Mouse (Mus musculus) lung, postnatal 10 days (tissue): ENCODE measurements around the gene Azin2.

Experiments used
- DNase-seq: peaks from one replicate; pipeline ENCODE4 v3.0.0; 2021

Gene Azin2

DNA sequence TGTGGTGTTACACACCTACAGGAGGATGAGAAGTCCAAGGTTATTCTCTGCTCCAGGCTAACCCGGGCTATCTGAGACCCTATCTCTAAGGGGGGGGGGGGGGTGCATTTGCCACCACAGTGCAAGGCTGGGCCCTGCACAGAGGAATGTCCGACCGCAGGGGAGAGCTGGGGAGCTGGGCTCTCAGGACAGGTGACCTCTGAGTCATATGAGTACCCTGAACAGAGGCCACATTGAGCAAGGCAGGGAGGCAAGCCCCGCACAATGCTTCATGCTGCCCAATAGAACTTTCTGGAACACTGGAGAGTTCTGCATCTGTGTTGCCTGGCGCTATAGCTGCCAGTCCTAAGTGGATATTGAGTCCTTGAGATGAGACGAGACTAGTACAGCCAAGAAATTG lies 70.1 kb downstream of the Azin2 start:
- no peak for DNase-seq

DNA sequence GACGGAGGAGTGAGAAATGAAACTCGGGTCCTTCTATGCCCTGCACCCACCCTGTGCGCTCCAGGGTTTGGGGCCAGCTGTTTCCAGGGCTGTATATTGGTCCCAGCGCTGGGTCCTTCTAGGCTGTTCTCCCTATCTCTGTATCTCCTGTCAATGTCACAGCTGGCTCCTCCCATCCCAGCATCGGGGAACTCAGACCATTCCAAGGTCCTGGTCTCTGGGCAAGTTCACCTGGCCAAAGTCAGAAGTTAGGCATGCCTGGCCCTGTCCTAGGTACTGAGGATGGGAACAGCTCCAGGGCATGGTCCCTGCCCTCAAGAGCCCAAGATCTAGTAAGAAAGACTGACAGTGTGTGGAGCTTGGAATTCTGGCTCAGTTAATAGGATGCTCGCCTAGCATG lies 70.5 kb downstream of the Azin2 start:
- DNase-seq, result no peak

DNA sequence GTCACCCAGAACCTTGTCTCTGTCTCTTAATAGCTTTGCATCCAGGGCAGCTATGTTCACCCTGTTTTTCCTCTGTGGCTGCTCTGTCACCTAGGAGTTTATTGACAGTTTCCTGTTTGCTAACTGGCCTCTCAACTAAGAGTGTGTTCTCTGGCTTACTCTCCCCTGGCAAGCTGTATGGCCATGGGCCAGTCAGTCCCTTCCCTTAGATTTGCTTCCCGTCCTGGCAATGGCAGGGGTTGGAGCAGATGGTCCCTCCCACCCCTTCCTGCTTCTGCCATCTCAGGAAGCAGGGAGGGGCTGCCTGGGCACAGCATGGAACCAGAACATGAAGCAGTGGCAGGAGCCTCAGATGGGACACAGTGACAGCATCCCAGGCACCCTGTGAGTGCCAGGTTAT lies 71.1 kb downstream of the Azin2 start:
- peak; percentile 94 for DNase-seq

DNA sequence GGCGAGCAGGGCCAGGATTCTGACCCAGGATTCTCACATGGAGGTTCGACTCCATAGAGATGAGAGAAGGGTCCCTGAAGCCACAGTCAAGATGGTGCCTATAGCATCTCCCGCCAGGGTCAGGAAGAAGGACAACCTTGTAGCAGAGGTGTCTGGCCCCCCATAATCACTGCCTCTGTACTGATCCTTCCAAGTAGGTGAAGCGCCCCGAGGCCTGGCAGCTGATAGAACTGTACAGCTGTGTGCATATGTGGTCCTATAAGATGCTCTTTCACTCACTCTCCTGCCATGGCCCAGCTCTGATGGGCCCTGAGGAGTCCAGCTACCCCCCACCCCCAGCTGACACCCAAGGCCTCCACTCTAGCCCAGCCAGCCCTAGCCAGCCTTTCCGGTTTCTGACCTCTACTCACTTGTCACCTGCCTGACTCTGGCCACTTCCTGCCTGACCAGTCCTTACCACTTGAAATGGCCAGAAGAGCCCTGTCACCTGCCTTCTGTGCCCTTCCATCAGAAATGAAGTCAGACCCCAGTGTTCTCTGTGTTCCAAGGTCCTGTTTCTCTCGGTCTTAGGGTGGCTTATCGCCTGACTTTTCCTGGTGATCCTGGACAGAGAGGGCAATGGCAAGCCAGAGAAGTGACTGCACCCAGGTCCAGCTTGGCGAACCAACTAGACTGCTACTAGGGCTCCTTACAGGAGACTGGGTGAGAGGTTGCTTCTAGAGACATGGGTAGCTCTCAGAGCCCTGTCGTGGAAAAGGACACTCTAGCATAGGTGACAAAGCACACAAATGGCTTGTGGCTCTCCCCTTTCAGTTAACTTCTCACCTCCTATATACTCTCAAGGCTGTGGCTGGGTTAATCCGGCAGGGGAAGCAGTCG lies 72.3 kb downstream of the Azin2 start:
- DNase-seq, result no peak

DNA sequence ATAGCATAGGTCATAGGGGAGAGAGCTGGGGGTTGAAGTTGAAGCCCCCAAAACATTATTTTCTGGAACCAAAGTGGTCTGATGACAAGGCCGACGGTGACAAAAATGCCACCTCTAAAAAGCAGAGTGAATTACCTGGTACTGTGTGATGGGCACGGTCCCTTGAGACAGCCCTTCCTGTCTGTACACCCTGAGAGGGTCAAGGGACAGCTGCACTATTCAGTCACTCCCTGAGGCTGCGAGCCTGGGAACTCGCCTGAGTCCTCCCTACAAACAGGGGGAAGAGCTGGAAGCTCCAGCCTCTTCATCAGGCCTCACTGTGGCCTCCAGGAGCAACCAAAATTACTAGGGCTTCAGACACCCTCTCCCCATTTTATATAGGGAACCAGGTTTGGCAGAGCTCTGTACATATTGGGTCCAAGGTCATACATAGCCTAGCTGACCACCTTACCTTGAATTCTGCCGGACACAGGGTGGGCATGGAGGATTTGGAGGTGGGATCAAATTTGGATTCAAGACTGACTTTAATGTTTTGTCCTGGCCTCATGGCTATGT lies 73.7 kb downstream of the Azin2 start:
- no peak for DNase-seq

DNA sequence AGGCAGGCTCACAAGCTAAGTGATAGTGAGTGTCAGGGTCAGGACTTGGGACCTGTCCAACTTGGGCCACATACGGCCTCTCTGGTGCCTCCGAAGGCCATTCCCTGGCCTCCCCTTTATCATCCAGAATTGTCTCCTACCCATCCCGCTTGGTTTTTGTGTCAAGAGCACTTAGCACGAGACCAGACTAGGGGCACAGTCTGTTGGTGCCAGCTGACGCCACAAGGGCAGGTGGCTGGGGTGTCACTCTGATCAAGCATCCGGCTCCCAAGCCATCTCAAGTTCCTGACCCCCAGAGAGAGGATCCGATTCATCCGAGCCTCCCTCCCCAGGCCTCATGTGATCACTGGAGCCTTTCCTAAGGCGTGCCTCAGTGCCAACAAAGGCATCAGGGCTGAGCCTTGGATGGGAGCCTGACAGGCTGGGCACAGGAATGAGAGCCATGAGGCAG lies 74.6 kb downstream of the Azin2 start:
- DNase-seq, result no peak

DNA sequence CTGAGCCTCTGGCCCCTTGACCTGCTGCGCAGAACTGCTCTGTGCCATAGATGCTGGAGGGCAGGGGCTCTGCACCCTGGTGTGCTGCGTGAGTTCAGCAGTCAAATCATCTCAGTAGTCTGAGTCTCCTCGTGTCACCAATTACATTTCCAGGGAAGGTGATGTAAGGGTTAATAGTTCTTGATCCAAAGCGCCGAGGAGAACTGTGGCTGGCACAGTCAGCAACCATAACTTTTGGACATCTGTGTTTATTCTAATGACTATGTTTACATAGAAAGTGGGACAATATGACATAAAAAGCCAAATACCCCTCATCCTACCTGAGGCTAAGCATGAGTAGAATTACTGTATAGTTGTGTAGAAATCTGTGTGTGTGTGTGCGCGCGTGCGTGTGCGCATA lies 75.2 kb downstream of the Azin2 start:
- DNase-seq, result no peak

DNA sequence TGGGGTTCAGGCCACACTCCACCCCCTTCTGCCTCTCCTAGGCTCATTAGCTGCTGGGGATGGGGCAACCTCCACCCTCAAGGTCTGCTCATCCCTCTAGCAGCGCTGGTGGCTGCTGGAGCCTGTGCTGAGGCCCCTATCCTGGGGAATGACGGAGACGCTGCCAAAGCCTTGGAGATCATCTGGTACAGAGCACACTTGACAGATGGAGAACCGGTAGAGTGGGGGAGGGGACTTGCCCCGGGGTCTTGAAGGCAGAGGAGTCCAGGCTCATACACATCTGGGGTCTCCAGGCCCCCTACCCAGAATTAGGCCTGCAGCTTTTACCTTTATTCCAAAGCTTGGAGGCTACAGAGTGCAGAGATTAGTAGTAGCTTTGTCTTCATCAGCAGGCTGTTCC lies 75.7 kb downstream of the Azin2 start:
- no peak for DNase-seq

DNA sequence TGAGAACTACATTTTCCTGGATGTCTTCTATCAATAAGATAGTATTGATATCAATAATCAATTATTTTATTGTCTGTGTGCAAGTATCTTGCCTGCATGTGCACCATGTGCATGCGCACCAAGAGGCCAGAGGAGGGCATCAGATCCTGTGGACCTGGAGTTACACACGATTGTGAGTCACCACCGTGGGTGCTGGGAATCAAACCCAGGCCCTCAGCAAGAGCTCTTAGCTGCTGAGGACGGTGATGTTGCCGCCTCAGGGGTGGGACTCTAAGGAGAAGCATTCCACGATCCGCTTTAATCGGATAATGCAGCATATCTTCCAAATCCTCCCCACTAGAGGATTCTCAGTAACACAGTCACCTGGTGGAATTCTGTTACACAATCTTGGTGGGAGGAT lies 76.7 kb downstream of the Azin2 start:
- no peak for DNase-seq

DNA sequence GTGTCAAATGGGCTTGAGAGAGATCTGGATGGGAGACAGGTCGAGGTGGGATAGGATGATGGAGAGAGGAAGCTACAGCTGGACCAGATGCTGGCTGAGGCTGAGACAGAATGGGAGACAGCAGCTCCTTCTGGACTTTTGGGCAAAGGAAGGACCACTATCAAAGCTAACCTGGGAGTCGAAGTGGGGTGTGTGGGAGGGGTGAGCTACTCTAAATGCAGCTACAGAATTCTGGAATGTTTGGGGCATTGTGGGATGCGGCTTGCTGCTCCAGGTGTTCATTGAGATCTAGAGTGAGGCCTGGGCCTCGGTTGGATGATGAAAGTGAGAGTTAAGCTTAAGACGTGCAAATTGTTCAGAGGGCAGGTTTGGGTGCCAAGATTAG lies 77.5 kb downstream of the Azin2 start:
- DNase-seq, result no peak

DNA sequence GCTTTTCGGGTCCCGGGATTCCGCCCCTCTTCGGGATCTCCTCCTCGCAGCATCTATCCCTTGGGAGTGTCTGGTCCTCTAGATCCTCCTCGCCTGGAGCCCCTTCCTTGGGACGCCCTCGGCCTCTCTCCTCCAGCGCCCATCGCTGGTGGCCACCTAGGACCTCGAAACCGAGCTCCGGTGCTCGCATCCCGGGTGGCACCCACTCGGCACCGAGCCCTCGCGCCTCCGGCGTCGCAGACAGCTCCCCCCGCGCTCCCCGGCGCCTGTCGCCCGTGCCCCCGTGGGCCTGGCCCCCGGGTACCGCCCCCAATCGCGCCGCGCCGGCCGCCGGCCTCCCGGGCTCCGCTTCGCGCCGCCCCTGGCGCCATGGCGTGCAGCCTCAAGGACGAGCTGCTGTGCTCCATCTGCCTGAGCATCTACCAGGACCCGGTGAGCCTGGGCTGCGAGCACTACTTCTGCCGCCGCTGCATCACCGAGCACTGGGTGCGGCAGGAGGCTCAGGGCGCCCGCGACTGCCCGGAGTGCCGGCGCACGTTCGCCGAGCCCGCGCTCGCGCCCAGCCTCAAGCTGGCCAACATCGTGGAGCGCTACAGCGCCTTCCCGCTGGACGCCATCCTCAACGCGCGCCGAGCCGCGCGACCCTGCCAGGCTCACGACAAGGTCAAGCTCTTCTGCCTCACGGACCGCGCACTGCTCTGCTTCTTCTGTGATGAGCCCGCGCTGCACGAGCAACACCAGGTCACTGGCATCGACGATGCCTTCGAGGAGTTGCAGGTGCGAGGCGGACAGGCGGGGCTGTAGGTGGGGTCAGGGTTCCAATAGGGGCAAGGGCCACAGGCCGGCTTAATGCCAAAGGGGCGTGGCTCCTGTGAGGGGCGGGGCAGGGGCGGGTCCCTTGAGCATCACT lies 78.2 kb downstream of the Azin2 start:
- peak; percentile 49 for DNase-seq

DNA sequence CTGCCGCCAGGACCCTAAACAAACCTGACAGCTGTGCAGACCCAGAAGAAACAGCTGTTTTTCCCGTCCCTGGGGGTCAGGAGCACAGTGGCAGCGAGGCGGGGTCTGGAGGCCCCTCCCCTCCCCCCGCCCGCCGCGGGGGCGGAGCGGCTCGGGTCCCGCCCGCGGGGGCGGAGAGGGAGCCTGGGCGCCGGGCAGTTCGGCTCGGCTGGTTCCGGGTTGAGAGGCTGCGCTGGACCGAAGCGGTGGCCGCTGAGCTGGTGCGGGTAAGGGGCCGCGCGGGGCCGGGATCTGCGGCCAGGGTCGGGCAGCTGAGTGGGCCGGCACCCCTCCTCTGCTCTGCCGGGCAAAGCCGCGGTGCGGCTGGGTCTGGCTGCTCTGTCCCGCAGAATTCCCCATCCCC lies 78.9 kb downstream of the Azin2 start, which contains the start of gene Trim62:
Trim62 (plus strand) TSS at position 202 of the 403 bp plus-strand sequence.
- peak; percentile 87 for DNase-seq
